Mouse (Mus musculus) gastrocnemius, postnatal 4 days (tissue): ENCODE measurements around the gene Spocd1. TPM values are rescaled to one million over a fixed set of nuclear protein-coding genes. Genes with fewer than 3 reads are reported as not detected.

ENCODE experiments used
- DNase-seq, 2 experiments: peaks; one replicate each; pipeline ENCODE4 v3.0.0; 2021 to 2022; ENCODE audit warnings: low spot score in 2 of 2, mixed read lengths in 2 of 2
- total RNA-seq, 2 experiments: library from RNA; stranded (reverse); gene quantifications; 2 replicates each; pipeline ENCODE4 v1.2.3; 2021

The Spocd1 gene
- total RNA-seq, 2 experiments from 2014 or later, result not detected

DNA sequence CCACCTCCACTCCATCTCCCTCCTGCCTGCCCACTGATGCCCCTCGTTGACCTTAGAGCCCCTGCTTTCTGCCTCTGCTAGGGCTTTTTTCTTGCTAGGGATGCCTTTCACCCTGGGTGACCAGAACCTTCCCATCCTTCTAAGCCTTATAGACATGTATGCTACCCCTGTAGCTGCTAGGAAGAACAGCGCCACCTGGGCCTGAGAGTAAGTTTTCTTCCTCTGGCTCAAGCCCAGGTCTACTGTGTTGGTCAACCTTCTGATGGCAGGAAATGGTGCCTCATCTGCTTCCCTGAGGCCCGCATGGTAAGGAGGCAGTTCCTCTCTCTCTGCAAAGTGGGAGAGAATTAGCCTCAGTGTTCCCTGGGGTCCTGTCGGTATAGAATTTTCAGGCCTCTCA is 67.0 kb downstream of the Spocd1 start:
- no peak for DNase-seq

DNA sequence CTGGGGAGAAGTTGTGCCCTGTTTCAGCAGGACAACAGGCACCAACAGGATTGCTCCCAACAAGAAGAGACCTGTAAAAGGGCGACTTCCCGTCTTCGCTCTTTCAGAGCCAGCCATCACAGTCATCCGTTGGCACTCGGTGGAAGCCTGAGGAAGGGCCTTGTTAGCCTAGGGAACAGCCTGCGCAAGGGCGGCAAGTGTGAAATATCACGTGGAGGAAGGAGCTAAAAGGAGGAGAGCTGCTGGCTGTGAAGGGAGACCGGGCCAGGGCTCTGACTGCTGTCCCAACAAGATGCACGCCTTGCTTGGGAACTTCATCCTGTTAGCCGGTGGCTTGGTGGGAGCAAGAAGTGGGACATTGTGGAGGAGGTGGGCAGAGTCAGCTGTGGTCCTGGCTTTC is 69.1 kb downstream of the Spocd1 start:
- no peak for DNase-seq

DNA sequence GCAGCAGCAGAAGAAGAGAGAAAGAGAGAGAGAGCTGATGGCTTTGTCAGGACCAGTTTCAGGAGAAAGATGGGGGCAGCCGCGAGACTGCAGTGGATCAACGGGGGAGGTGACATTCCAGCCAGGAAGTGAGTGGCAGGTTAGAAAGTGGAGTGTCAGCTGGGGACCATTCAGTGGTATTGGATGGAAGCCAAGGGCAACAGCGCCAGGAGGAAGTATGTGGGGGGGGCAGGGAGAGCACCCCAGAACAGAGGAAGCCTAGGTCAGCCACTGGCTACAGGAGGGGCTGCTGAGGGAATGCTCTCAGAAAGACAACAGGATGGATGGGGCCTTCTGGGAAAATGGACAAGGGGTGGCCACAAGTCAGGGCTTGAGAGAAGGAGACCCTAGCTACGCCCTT is 72.7 kb downstream of the Spocd1 start:
- DNase-seq, result no peak

DNA sequence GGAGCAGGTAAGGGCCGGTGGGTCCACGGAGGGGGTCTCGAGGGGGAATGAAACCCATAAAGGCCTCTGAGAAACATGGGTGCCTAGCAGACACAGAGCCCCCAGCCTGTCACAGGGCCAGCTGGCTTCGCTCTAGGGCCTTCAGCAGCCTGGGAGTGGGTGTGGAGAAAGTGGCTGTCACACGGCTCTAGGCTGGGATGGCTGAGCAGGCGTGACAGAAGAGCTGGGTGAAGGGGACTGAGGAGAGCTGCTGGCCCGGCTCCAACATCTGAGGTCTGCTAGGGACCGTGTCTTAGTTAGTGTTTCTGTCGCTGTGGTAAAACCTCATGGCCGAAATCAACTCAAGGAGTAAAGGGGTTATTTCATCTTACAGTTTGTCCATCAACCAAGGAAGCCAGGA is 73.1 kb downstream of the Spocd1 start:
- no peak for DNase-seq

DNA sequence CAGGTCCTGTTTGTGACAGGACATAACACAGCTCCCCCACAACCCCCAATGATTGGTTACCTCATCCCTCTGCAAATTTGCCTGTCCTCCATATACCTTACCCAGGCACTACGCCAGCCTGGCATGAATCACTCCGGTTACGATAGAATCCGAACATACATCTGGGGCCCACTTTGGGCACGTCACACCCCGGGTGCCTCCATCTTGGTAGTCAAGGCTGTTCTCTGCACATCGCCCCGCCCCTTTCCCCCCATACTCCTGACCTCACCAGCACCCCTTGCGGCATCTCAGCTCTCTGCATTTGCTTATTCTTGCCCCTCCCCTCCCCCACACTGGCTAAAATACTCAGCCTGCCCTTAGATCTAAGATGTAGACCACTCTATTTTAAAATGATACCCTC is 76.5 kb downstream of the Spocd1 start:
- DNase-seq, result no peak

DNA sequence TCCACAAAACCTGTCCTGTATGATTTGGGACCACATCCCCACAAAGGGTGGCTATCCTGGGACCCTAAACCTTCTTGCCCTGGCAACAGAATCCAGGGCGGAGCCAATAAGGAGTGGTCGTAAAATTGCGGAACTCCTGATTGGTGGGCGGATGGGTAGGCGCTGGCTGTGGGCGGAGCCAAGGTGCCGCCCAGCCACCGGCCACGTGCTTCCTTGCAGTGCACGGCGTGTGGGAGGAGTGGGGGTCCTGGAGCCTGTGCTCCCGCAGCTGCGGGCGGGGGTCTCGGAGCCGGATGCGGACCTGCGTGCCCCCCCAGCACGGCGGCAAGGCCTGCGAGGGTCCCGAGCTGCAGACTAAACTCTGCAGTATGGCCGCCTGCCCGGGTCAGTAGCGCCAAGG is 77.5 kb downstream of the Spocd1 start:
- no peak for DNase-seq

Other genes with a start within 250 kb of the Spocd1 start
- 1 to 10 TPM; 7.3 to 7.8 TPM for gene Tmem39b, start 232.4 kb upstream of the Spocd1 start, total RNA-seq
- 10 to 100 TPM; 75.8 to 77.4 TPM for gene Khdrbs1, start 186.9 kb upstream of the Spocd1 start, total RNA-seq
- 100 to 1,000 TPM; 406 to 430 TPM for gene Ptp4a2, start 118.0 kb upstream of the Spocd1 start, total RNA-seq
- 1 to 10 TPM; 3.0 to 5.1 TPM for gene Adgrb2, start 55.6 kb downstream of the Spocd1 start, total RNA-seq
- gene Col16a1, start 118.6 kb downstream of the Spocd1 start, total RNA-seq, result 100 to 1,000 TPM; 125 to 153 TPM
- 10 to 100 TPM; 35.4 to 37.7 TPM for gene Pef1, start 173.3 kb downstream of the Spocd1 start, total RNA-seq
- gene Hcrtr1, start 210.1 kb downstream of the Spocd1 start, total RNA-seq, result not detected
- gene Tinagl1, start 245.9 kb downstream of the Spocd1 start, total RNA-seq, result 10 to 100 TPM; 35.7 to 39.9 TPM